Mouse (Mus musculus) kidney, postnatal 10 days (tissue): Measurements from ENCODE around the gene Cln5.

ENCODE experiments used
- DNase-seq: peaks from one replicate; pipeline ENCODE4 v3.0.0; 2021; ENCODE audit warnings: mixed read lengths

Gene Cln5

DNA sequence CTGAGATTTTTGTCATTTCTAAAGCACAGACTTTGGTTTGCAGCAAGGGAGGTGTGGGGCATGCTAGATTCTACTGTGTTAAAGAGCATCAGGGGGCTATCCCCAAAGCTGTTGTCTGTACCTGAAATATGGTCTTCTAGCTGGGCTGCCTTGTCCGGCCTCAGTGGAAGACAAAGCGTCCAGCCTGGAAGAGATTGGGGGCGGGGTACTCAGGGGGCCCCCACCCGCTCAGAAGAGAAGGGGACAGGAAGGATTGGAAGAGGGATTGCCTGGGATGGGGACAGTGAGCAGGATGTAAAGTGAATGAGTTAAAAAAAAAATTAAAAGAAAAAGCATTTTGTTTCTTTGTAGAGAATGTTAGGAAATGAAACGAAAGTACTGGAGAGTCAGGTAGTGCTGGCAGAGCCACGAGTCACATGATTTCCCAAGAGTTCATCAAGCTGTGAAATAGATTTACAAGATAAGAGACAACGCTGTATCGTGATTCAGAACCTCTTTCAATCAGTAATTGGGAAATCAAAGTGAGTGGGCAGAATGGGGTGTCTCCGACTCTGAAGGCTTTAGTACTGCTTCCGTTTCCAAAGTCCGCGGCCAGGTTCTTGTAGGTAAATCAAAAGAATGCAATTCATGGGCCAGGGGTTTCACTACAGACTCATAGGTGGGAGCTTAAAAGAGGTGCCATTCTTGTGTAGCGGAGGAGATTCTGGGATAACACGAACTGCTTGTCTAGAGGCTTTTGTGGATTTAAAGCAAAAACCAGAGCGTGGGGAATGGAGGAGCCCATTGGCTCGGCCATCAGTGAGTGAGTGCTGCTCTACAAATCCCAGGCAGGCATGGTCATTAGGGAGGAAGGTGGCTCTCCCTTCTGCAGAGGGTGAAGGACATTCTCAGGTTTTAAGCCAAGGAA, 8.2 kb downstream of the Cln5 start:
- DNase-seq = no peak

DNA sequence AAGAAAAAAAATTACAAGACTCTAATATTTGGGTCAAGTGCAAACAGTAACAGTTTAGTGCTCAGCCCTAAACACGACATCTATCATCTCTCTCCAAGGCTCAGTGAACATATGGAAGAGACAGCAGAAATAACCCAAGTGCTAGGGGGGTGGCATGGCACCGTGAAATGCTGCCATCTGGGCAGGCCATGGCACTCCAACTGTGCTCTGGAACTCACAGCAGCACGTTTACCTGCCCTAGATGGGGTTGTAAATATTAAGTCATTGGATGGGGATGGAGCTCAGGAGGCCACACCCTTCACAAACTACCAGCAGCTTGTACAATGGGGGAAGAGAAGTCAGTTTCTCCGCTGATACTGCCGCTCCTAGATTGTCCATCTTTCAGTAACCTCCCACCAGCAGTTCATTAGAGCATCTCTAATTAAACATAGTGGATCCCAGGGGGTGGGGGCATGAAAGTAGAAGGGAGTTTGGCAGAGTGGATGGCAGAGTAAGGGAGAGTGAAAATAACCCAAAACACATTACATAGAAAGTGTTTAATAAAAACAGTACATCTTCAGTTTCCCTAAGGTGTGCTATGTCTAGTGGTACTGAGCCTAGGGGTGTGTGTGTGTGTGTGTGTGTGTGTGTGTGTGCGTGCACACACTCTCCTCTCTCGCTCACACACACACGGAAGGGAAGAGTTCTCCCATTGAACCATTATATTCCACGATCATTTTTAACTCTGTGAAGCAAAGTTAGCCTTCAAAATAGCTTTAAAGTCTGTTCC, 9.4 kb downstream of the Cln5 start:
- DNase-seq = no peak

DNA sequence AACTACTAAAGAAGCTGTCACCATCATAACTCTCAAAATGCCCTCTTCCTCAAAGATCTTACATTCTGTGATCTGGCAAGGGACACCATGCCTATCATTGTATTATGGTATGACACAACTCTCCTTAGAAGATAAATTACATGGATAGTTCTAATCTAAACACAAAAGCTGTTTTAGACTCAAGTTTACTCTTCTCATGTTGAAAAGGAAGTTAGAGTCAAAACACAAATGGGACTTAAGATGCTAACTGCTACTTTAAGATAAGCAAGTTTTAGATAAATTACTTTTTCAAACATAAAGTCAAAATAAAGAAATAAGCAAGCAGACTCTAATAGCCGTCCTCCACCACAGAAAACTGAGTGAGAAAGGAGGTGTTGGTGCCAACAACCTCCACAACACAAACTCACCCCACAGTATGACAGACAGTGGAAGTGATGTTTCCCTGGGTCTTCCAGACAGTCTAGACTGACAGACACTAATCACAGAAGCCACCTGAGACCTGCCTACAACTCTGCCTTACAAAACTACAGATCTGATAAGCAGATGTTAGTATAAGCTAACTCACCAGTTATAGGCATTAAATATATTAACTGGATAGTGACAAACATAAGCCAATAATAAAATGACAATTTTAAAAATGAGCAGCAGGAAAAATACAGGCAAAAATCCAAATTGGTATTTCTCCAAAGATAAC, 16.0 kb downstream of the Cln5 start:
- DNase-seq = no peak

DNA sequence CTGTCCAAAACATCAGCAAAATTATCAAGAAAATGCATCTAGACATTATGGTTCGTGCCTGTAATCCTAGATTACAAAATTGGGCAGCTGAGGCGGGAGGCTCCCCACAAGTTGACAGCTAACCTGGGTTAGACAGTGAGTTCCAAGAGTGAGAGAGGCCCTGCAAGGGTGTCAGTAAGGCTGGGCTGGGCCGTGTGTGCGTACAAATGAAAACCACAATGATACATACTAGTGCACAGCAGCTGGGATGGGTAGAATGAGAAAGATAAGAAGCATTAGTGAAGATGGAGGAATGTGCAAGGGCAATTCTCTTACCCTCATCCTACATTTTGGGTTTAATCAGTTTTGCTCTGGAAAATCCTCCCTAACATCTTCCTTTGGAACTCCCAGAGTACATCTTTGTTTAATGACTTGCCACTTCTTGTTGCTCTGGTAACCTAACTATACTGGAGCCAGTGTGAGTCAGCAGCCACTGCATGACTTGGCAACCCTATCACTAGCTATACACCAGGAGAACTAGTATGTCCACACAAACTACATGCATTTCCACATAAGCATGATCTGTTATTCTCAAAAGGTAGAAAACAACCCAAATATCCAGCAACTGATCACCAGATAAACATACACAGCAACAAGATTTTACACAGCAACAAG, 16.8 kb downstream of the Cln5 start:
- DNase-seq = no peak

DNA sequence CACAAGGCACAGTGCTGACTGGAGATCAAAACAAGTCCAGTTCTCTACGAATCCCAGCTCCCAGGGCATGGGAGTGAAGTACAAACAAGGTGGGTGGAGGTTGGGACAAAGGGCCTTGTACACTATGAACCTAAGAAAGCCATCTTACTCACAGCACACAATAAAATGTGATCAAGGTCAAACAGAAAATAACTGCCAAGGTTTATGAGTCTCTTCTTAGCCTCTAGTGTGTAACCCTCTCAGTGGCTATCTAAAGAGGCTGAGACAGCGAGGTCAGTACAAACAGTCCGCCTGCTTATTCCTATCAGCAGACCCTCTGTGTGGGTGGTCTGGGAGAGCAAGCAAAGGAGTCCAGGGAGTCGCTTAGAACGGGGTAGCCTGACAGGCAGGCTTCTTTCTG, 17.8 kb downstream of the Cln5 start:
- DNase-seq = no peak

DNA sequence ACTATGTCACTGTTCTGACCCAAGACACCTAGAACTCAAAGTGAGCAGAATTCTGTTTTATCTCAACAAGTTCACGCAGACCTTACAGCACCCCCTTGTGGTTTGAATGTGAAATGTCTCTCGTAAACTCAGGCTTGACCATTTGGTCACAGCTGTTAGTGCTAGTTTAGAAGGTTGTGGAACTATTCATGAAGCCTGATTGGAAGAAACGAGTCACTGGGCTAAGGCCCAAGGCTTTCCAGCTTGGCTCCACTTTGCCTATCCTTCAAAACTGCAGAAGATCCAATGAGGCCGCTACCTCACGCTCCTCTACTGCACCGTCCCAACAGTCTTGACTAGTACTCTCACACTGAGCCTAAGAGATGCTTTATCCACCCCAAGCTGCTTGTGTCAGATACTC, 18.6 kb downstream of the Cln5 start:
- DNase-seq = peak; percentile 71

DNA sequence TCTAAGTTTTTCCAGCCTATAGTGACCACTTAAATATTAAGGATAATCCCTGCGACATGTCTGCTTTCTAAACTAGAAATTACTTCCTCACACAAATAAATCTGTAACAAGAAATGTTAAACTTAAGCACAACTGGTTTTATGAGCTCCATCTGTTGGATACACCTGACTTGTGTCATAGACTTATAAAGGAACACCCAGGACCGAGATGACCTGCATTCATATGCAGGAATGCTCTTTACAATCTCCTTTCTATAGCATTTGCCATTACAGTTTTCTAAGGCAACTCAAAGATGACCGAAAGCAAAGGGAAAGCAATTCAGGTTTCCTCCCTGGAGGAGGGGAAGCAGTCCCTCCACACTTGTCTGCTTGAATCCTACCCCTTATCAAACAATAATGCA, 23.2 kb downstream of the Cln5 start:
- DNase-seq = no peak

DNA sequence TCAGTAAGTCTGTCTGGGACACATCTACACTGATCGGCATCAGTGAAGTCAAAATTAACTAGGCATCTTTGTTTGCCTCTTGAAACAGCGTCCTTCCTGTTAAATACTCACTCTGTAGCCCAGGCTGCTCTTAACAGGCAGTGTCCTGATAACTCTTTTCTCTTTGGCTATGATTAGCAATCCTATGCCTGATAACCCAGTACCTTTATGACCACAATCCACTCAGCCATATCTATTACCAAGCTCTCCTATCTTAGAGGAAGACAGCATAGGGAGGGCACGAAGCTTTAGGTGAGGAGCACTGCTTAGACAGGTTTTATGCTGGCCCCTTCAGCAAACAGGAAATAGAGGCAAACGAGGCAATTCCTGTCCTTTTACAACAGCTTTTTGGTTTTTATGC, 23.7 kb downstream of the Cln5 start:
- no peak for DNase-seq

DNA sequence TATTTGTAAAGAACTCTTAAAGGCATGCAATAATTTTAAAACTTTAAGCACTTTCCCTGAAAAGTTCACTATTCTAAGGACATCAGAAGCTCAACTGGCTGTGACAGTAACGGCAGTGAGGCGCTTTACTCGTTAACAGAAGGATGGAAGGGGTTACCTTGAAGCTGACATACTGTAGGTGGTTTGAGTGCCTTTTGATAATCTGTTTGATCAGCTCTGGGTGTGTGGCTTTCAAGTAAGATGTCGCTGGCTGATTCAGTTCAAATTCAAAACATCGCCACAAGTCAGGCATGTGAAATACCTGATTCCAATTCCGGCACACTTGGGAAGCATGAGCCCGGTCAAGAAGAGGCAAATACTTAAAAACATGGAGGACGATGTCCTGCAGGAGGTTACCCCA, 25.0 kb downstream of the Cln5 start:
- DNase-seq = no peak

DNA sequence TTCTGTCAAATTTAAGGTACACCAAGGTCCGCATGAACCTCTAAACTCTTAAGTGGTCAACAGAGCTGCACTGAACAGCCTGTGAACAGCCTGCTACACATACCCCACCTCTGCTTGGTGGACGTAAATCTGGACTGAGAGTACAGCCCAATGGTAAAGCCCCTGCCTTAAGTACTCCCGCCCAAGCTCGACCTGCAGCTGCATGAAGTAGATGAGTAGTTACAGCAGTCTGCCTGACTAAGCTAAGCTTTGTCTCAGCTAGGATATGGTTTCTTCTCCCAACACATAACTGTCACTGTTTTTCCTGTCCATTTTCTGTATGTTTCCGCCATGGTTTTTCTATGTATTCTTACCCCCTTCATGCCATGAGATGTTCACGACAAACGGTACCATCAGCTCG, 25.8 kb downstream of the Cln5 start:
- no peak for DNase-seq

DNA sequence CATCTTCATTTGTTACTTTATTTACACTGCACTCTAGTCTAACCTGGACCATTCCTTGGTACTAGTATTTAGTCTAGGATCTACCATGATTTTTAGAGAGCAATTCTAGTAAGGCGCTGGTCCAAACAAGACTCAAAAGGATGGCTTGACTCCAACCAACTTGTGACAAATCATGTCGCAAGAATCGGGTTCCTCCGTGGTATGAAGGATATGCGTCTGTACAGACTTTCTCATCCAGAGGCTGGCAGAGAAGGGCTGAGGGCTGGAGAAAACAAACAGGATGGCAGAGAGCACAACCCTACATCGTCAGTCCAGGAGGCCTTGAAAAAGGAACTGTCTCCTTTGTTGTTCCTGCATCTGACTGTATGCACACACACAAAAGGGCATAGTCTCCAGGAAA, 26.6 kb downstream of the Cln5 start:
- no peak for DNase-seq

DNA sequence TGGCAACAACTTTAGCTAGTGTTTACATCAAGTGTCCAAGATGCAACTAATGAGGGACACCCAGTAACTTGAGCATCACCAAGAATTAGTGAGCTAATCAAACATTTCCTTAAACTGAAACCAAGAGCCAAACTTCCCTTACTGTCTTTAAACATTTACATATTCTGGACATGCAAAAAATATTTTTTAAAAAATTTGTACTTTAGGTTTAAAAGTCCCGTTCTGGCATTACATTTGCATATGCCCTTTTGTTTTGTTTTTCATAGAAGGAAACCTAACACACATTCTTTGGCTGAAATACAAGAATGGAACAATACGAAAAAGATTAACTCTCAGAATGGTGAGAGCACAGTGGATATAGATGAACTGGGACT, 28.2 kb downstream of the Cln5 start:
- no peak for DNase-seq

DNA sequence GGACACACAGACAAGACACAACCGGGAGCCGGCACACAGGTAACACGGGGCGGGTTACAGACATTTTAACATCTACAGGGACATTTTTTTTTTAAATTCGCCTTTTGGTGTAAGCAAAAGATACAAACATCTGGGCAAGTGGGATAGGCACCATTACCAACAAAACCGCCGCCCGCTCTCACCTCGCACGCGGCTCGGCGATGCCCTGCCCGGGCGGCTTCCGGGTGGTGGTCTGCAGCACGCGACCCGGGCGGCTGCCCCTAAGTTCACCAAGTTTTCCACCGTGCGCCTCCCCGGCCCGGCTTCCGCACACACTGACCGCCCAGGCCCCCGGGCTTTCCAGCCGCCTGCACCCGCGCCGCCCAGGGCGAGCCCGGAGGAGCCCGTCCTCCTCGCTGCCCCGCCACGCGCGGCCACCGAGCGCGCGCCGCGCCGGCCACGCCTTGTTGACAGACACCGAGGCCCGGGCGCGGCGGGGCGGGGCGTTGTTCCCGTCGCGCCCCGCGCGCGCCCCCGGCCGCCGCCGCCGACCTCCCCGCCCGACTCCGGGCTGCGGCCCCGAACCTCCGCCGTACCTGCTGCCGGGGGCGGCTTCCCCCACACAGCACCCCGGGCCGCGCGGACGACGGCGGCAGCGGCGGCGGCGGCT, 28.7 kb downstream of the Cln5 start:
- DNase-seq = peak; percentile 94

DNA sequence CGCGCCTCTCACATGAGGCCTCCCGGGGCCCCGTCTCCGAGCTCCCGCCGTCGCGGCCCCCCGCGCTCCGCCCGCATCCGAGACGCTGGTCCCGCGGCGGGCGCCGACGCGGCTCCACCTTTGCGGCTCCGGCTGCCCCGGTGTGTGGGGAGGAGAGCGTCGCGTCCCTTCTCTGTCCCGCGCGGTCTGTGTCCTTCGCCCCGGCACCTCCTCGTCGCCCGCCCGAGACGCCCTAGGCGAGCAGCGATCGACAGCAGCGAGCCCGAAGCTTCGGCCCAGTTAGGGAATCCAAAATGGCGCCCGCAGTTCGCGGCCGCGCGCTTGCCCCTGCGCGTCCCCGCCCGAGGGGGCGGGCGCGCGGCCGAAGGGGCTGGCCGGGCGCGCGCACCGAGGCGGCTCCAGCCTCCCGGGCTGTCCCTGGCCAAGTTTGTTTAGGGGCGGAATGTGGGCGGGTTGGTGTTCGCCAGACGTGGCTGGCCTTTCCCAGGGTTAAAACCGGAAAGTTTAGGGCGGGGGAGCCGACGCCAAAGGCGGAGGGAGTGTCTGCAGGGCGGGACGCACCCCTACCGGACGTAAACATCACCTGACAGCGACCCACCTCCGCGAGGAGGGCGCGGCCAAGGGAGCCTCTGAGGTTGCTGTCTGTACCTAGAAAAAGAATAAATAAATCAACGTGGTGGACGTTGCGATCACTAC, 29.4 kb downstream of the Cln5 start, which contains the start of gene Fbxl3:
Gene Fbxl3, minus strand, starts transcription at position 329 of the 696 bp plus-strand sequence.
- DNase-seq = peak; percentile 95

DNA sequence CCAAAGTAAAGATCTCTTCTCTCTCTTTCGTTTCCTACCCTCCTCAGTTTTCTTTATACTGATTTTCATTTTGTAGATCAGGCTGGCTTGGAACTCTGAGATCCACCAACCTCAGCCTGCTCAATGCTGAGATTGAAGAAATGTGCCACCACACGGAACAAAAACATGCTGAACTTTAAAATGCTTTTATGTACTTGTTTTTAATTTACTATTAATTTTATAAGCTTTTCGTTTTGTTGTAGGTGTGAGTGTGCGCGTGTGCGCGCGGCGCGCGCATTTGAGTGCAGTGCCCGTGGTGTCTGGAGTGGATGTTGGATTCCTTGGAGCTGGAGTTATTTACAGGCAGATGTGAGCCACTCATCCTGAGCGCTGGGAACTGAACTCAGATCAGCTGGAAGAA, 30.3 kb downstream of the Cln5 start:
- DNase-seq = no peak

DNA sequence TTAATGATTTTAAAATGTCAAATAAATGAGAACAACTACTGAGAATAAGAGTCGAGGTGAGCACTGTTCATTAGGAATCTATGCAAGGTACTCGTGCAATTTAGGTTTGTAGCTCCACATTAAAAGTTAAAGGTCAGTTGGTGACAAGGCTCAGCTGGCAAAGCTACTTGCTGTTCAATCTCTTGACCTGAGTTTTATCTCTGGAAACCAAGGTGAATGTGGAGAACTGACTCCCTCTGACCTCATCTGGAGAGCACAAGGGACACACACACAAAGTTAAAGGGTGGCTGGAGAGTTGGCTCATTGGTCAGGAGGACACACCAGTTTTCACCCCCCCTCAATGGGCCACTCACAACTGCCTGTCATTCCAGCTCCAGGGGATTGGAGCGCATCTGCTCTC, 31.2 kb downstream of the Cln5 start:
- no peak for DNase-seq

DNA sequence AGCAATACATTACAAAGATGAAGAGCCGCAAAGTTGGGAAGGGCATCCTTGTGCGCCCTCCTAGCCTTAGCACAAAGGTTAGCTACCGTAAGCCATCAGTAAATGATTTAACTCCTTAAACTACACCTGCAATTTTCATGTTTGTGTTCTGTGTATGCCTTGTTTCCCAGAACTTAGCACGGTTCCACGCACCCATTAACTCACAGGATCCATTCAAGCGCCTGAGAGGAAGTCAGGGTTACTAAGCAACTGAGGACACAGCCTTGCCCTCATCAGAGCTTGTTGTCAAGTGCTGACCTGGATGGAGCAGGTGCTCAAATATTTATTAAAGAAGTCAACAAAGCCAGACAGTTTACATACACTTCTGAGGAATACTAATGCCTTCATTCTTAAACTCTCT, 32.2 kb downstream of the Cln5 start:
- DNase-seq = peak; percentile 41

DNA sequence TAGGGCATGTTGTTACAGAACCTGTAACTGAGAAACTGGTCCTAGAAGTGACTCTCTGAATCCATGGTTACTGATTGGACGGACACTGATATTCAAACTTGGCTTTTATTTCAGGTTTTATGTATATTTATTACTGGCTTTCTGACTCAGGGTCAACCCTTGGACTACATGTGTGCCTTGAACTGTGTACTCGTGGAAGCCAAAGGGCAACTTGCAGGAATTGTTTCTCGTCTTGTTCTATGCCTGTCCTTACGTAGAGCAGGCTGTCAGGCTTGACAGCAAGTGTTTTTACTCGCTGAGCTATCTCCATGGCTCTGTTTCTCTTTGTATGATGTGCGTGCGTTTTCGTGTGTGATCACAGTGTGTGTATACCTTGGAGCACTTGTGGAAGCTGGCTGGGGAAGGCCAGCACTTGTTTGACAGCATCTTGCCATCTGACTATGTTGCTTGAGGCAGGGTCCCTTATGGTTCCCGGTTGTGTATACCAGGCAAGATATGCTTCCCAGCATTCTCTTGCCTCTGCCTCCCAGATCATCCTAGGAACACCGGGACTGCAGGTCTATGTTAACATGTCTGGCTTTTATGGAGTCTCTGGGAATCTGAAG, 32.8 kb downstream of the Cln5 start:
- no peak for DNase-seq

DNA sequence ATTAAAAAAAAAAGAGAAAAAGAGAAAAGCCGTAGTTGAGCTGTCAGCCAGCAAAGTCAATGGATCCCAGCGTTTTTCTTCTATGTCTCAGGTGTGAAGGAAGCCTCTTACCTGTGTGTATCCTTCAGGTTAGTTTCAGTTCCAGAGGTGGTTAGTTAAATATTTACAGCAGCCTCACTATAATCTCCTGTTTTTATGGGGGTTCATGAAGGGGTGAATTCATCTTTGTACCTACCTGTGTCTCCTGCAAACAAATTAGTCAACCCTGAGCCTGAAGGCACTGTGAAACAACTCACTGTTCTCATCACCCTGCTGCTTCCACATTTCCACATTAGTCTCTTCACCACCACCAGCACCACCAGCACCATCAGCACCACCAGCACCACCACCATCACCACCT, 36.3 kb downstream of the Cln5 start:
- no peak for DNase-seq

DNA sequence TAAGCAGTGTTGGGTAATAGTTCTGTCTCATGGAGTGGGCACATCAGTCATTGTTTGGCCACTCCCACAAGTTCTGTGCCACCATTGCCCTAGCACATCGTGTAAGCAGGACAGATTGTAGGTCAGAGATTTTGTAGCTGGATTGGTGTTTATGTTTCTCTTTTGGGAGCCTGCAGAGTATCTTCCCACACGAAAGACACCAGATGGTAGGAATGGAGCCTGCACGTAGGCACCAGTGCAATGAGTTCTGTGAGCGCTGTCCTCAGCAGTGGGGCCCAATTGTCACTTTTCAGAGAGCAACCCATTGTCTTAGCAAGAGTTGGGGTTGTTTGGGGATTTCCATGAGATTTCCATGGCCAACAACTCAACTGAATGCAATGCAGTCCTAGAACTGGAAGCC, 40.0 kb downstream of the Cln5 start:
- no peak for DNase-seq

DNA sequence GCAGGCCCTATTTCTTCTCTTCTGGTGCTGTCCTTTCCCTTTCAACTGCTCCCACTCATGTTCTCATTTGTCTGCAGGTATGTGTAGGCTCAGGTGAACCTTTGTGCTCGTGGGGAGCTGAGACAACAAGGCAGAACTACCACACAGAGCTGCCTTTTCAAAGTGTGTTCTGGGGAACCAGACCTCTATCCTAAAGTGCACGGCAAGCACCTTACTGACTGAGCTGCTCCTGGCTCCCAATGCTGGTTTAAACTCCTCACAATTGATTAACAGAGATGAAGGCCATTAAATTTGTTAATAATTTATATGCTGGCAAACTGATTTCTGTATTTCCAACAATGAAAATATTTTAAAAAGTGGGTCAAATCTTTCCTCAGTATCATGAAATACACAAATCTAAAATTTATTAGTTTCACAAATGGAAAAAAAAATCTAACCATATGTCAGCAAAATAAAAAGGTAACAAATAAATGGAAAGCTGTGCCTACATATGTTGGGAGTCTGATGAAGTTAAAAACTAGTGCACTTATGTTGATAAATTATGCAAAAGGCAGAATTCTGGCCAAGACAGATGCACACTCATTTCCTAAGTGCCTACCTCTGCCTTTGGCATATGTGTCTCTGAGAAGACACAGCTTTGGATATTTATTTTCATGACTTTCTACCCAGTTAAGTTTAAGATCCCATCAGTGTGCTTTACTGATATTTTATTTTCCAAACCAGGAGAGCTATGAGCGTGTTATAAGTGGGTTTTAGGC, 42.8 kb downstream of the Cln5 start:
- no peak for DNase-seq
